Mouse (Mus musculus) bone marrow, adult 2 months (tissue): ENCODE measurements around the gene Tmem51.
"Not testable (repeated sequence)": the region's sequence is repeated elsewhere in the genome, so short reads cannot be mapped to it uniquely, and the experiment has no call there.

ENCODE experiments used
- CTCF ChIP-seq: fragments of 200-500 bp; IDR thresholded peaks from 2 replicates; pipeline ENCODE4 v1.5.1; 2011; ENCODE audit warnings: low read length, control low read depth; ENCODE audit not compliant: control insufficient read depth, insufficient read depth
- POLR2A ChIP-seq: fragments of 200-500 bp; IDR thresholded peaks from 2 replicates; pipeline ENCODE4 v1.6.1; 2011; ENCODE audit warnings: low read depth, mild to moderate bottlenecking, control low read depth, low read length, borderline replicate concordance; ENCODE audit not compliant: control insufficient read depth

DNA sequence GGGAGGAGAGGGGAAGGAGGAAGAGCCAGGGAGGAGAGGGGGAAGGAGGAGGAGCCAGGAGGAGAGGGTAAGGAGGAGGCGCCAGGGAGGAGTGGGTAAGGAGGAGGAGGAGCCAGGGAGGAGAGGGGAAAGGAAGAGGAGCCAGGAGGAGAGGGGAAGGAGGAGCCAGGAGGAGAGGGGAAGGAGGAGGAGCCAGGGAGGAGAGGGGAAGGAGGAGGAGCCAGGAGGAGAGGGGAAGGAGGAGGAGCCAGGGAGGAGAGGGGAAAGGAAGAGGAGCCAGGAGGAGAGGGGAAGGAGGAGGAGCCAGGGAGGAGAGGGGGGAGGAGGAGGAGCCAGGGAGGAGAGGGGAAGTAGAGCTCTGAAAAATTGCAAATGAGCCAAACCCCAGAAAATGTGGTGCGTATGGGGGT is 90.0 kb downstream of the Tmem51 start:
- not testable (repeated sequence) for TF ChIP-seq CTCF, POLR2A
